Comparison of ENCODE assay signal across 8 mouse cellular contexts in genomic region chr2:73385641-73386355, GRCm38 (mm10). TPM values are rescaled to one million over a fixed set of nuclear protein-coding genes. Genes with fewer than 3 reads are reported as not detected.
DNase-seq lines count a peak whose midpoint lies in the region; ATAC-seq and TF ChIP-seq lines count a peak whose summit lies in the region.

No protein-coding gene starts in this region.

- peaks cover 3% of the 10 kb centered on the region for H3K36me3 ChIP-seq in megakaryocyte, embryonic 14.5 days (replicated peaks; ENCODE audit: low read length)
- H3K36me3 ChIP-seq in hindbrain, embryonic 10.5 days: no peaks in the 10 kb centered on the region
- no peaks in the 10 kb centered on the region; the same call in 1 of the 2 replicates for H3K36me3 ChIP-seq in liver, postnatal 0 days (replicated peaks; ENCODE audit: insufficient read depth, low read length)

- peak; percentile 14 for DNase-seq in adrenal gland, postnatal 14 days
- DNase-seq in adrenal gland, postnatal 25 days: no peak
- no peak for DNase-seq in hindbrain, embryonic 10.5 days (ENCODE audit: low spot score)
- peak; percentile 35 for DNase-seq in liver, postnatal 0 days
- DNase-seq in yolk sac, embryonic 10.5 days (ENCODE audit: low spot score): peak; percentile 58
- DNase-seq in ovary, postnatal 36 days (ENCODE audit: low spot score): no peak

- TF ChIP-seq EP300 in liver, postnatal 0 days (IDR thresholded peaks at IDR 0.05; ENCODE audit: low read depth): no peak

- no peak for ATAC-seq in megakaryocyte, adult 5-6 weeks (ENCODE audit: poor library complexity, severe bottlenecking)
- no peak; the same call in 1 of the 2 replicates for ATAC-seq in liver, postnatal 0 days

- H3K9me3 ChIP-seq in megakaryocyte, embryonic 14.5 days: no peaks in the 10 kb centered on the region
- no peaks in the 10 kb centered on the region for H3K9me3 ChIP-seq in hindbrain, embryonic 10.5 days
- no peaks in the 10 kb centered on the region for H3K9me3 ChIP-seq in liver, postnatal 0 days (ENCODE audit: low read length)

- 2% methylated on average over 29 of the region's 29 CpGs for WGBS in hindbrain, embryonic 10.5 days
- 1% methylated on average over 29 of the region's 29 CpGs for WGBS in liver, postnatal 0 days (ENCODE audit: insufficient replicate concordance)

- H3K4me3 ChIP-seq in megakaryocyte, embryonic 14.5 days (replicated peaks): peak overlapping the region; percentile 99
- peak overlapping the region; percentile 76 for H3K4me3 ChIP-seq in hindbrain, embryonic 10.5 days
- peak overlapping the region; percentile 81 for H3K4me3 ChIP-seq in liver, postnatal 0 days (ENCODE audit: low read depth, low read length)

- peak overlapping the region; percentile 72 for H3K9ac ChIP-seq in liver, postnatal 0 days (replicated peaks)

- no peak for TF ChIP-seq CTCF in liver, postnatal 0 days (IDR thresholded peaks at IDR 0.05; ENCODE audit: low read depth)

- H3K27me3 ChIP-seq in megakaryocyte, embryonic 14.5 days (replicated peaks): peaks cover 9% of the 10 kb centered on the region
- peaks cover 16% of the 10 kb centered on the region; the same call in 1 of the 2 replicates for H3K27me3 ChIP-seq in hindbrain, embryonic 10.5 days (ENCODE audit: insufficient read depth, poor library complexity, severe bottlenecking)
- H3K27me3 ChIP-seq in liver, postnatal 0 days (ENCODE audit: insufficient read depth, low read length): no peaks in the 10 kb centered on the region

- H3K27ac ChIP-seq in hindbrain, embryonic 10.5 days: peak overlapping the region; percentile 85
- H3K27ac ChIP-seq in liver, postnatal 0 days (ENCODE audit: low read depth): peak overlapping the region; percentile 74

- H3K4me2 ChIP-seq in liver, postnatal 0 days (ENCODE audit: low read depth, low read length): peak overlapping the region; percentile 100

- peaks cover 14% of the 10 kb centered on the region for H3K4me1 ChIP-seq in megakaryocyte, embryonic 14.5 days
- H3K4me1 ChIP-seq in hindbrain, embryonic 10.5 days (replicated peaks): peaks cover 6% of the 10 kb centered on the region
- peaks cover 10% of the 10 kb centered on the region; the same call in 1 of the 2 replicates for H3K4me1 ChIP-seq in liver, postnatal 0 days (ENCODE audit: insufficient read depth)

RNA-seq across cellular contexts. Expression of gene Gpr155, which starts 0.6 kb away (rescaled TPM):
- total RNA-seq in adrenal gland, postnatal 14 days (2021): 9.0 and 10.9 TPM in 2 replicates
- 5.7 and 8.3 TPM in 2 replicates for total RNA-seq in adrenal gland, postnatal 25 days (2021)
- 0.46 TPM in 1 of 2 replicates, not detected in the other for polyA plus RNA-seq in megakaryocyte, embryonic 14.5 days (2012; ENCODE audit: insufficient read depth, low replicate concordance)
- 3.2 and 6.0 TPM in 2 replicates for total RNA-seq in megakaryocyte, adult 5-6 weeks (2015)
- total RNA-seq in megakaryocyte, adult 5-6 weeks (2017): 2.5 and 6.3 TPM in 2 replicates
- polyA plus RNA-seq in hindbrain, embryonic 10.5 days (2016; fragmentation: Nextera tagmentation; extraction: Ambion mirVana): 1.7 and 3.1 TPM in 2 replicates
- 3.4 TPM in 2 replicates for polyA plus RNA-seq in liver, postnatal 0 days (2015; fragmentation: Nextera tagmentation; extraction: Ambion mirVana)

Comparison
In these comparisons a context has a peak if more than half of its experiments do, and no peak if none do; other contexts are left out.
1. DNase-seq: peak in adrenal gland, postnatal 14 days (single experiment), liver, postnatal 0 days (single experiment) and yolk sac, embryonic 10.5 days (single experiment); none in adrenal gland, postnatal 25 days (single experiment), hindbrain, embryonic 10.5 days (single experiment) and ovary, postnatal 36 days (single experiment).
2. Peak in every context shown above with its lines, with median percentiles within 50 percentile points of each other: H3K4me3 ChIP-seq.